Mouse (Mus musculus) heart, embryonic 14.5 days (tissue): Measurements from ENCODE around the gene Adamts2. TPM values are rescaled to one million over a fixed set of nuclear protein-coding genes. Genes with fewer than 3 reads are reported as not detected.

ENCODE experiments used
- ATAC-seq: fragments of 200-750 bp; cut with Nextera tagmentation; 2 replicates; pipeline ENCODE4 v1.8.0; 2017; ENCODE audit warnings: low read depth, moderate TSS enrichment; ENCODE audit not compliant: insufficient number of reproducible peaks, insufficient read depth, low FRiP score
- H3K27ac ChIP-seq, 2 experiments: fragments of 200-500 bp in 1 of 2; fragments of 300-500 bp in 1 of 2; sonication (generic) in 1 of 2; replicated peaks in 1 of 2; 2 replicates each; pipeline ENCODE4 v1.5.1; 2012 to 2014; ENCODE audit warnings: low read depth in 2 of 2, low read length in 2 of 2, control low read depth in 1 of 2, mild to moderate bottlenecking in 1 of 2, mixed read lengths in 1 of 2; ENCODE audit not compliant: control insufficient read depth in 1 of 2, insufficient read depth in 1 of 2
- H3K27me3 ChIP-seq: fragments of 300-500 bp; sonication (generic); 2 replicates; pipeline ENCODE4 v1.6.1; 2014; ENCODE audit warnings: mild to moderate bottlenecking, low read length, control low read depth; ENCODE audit not compliant: control insufficient read depth, insufficient read depth
- H3K36me3 ChIP-seq: fragments of 300-500 bp; sonication (generic); 2 replicates; pipeline ENCODE4 v1.6.1; 2014; ENCODE audit warnings: mild to moderate bottlenecking, control low read depth, low read length, mixed read lengths; ENCODE audit not compliant: control insufficient read depth, insufficient read depth
- H3K4me1 ChIP-seq, 2 experiments: fragments of 200-500 bp in 1 of 2; fragments of 300-500 bp in 1 of 2; sonication (generic) in 1 of 2; 2 replicates each; pipeline ENCODE4 v1.6.1; 2012 to 2014; ENCODE audit warnings: low read length in 2 of 2, control low read depth in 1 of 2, mixed read lengths in 1 of 2; ENCODE audit not compliant: control insufficient read depth in 2 of 2, insufficient read depth in 2 of 2
- H3K4me2 ChIP-seq: fragments of 300-500 bp; sonication (generic); 2 replicates; pipeline ENCODE4 v1.6.1; 2014; ENCODE audit warnings: mild to moderate bottlenecking, low read length
- H3K4me3 ChIP-seq, 2 experiments: fragments of 200-500 bp in 1 of 2; fragments of 300-500 bp in 1 of 2; sonication (generic) in 1 of 2; 2 replicates each; pipeline ENCODE4 v1.5.1; 2012 to 2014; ENCODE audit warnings: low read length in 2 of 2, mild to moderate bottlenecking in 2 of 2, control low read depth in 1 of 2, low read depth in 1 of 2, moderate library complexity in 1 of 2; ENCODE audit not compliant: control insufficient read depth in 1 of 2, insufficient read depth in 1 of 2
- H3K9ac ChIP-seq: fragments of 300-500 bp; sonication (generic); 2 replicates; pipeline ENCODE4 v1.6.1; 2014; ENCODE audit warnings: mild to moderate bottlenecking, low read length
- H3K9me3 ChIP-seq: fragments of 300-500 bp; sonication (generic); 2 replicates; pipeline ENCODE4 v1.6.1; 2016; ENCODE audit warnings: low read length, control low read depth; ENCODE audit not compliant: control insufficient read depth
- WGBS: fragments of 180-500 bp; shearing (Covaris S2); extraction: QIAGEN DNeasy Blood & Tissue Kit; methylation state at CpG from one replicate; pipeline ENCODE4 v1.1.7; 2014; 5-methylcytosine and 5-hydroxymethylcytosine counted together
- polyA plus RNA-seq: library from polyadenylated mRNA; unstranded; fragments of >200 nt; fragmentation: Nextera tagmentation; extraction: Ambion mirVana; gene quantifications from 2 replicates; pipeline ENCODE4 v1.2.1, GENCODE M21; 2014

The Adamts2 gene
- polyA plus RNA-seq, 1 experiment from 2014 or later, result 8.0 TPM

DNA sequence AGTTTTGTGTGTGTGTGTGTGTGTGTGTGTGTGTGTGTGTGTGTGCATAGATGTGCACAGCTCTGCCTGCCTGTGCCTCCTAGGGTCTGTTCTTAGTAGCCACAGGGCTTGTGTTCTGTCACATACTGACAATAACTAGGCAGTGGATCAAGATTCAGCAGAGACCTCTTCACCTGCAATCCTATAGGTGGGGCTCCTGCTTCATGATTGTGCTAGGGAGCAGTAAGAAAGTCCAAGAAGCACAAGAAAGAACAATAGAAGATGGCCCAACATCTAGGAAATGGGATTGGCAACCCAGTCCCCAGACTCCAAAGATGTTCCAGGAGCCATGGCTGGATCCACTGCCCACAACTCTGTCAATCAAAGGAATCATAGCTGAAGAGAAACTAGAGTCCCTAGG, 197.0 kb downstream of the Adamts2 start:
- Histone ChIP-seq H3K9ac (no peak overlapping the region), H3K9me3 (no peaks in the 10 kb centered on the region)
- no peak for ATAC-seq

GRCm38 (mm10) chr11:50814233-50814632, 212.3 kb downstream of the Adamts2 start:
- H3K4me2 ChIP-seq, result no peak overlapping the region
- WGBS, result 93% methylated on average over 4 of the region's 4 CpGs
- no peak overlapping the region for H3K9ac ChIP-seq
- H3K27me3 ChIP-seq, result no peaks in the 10 kb centered on the region
- peaks cover 53% of the 10 kb centered on the region for H3K9me3 ChIP-seq
- H3K36me3 ChIP-seq, result peaks cover 74% of the 10 kb centered on the region
- no peaks in the 10 kb centered on the region for H3K4me1 ChIP-seq
- no peak overlapping the region for H3K27ac ChIP-seq
- ATAC-seq, result no peak
- H3K4me3 ChIP-seq, result no peak overlapping the region

More for the DNA sequence above, 197.0 kb downstream of the Adamts2 start:
- Histone ChIP-seq H3K36me3 (no peaks in the 10 kb centered on the region), H3K4me3 (no peak overlapping the region), H3K4me2 (no peak overlapping the region), H3K27me3 (no peaks in the 10 kb centered on the region), H3K27ac (no peak overlapping the region), H3K4me1 (no peaks in the 10 kb centered on the region)

GRCm38 (mm10) chr11:50826214-50826613, 224.3 kb downstream of the Adamts2 start:
- no peaks in the 10 kb centered on the region for H3K27me3 ChIP-seq
- H3K9ac ChIP-seq, result peak overlapping the region; percentile 87; the same call in 1 of the 2 replicates
- peaks cover 44% of the 10 kb centered on the region for H3K36me3 ChIP-seq
- H3K9me3 ChIP-seq, result no peaks in the 10 kb centered on the region
- peaks cover 0 to 5% of the 10 kb centered on the region in 2 experiments; a peak in 1 of 4 replicates for H3K4me1 ChIP-seq
- peak overlapping the region; percentile 75 for H3K4me2 ChIP-seq
- WGBS, result 68% methylated on average over 2 of the region's 2 CpGs
- H3K27ac ChIP-seq, result no peak overlapping the region
- peak overlapping the region in 1 of 2 experiments; percentile 81; a peak in 3 of 4 replicates for H3K4me3 ChIP-seq
- no peak for ATAC-seq

DNA sequence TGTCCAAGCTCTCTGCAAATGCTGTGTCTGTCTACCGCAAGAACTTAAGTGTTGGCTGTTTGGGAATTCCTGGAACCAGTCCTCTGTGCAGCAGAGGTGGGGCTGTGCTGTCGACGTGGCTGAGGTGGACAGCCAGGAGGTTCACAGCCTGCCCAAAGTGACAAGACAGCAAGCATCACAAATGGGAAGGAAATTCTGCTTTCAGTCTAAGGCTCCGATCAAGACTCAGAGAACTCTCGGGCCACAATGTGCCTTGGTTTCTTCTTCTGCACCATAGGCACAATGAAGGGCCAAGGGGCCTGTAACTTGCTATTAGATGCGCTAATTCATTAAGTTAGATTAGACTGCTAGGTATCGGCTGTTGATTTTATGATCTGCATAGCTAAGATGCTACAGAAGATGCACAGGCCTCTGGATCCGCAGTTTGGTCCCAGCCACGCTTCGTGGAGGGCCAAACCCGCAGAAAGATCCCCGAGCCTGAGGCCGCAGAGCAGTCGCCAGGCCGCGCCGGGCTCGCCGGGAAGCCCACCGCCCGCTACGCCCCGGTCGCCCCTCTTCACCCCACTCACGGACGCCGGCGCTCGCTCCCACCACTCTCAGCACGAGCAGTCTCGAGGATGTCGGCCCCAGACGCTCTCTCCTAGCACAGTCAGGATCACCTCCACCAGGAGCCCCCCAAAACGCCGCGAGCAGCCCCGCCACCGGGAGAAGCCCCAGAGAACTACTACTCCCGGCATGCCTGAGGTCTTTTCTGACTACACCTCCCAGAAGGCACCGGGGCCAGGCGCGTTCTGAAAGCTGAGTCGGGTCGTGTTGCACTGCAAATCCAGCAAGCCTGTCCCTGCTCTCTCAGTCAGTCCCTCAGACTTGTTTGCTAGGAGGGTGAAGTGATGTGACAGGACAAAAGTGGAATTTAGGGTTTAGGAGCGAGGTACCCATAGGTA, 225.4 kb downstream of the Adamts2 start, which contains the start of gene Zfp354c:
Zfp354c (minus strand) TSS at position 715 of the 944 bp plus-strand sequence.
- H3K27me3 ChIP-seq, result no peaks in the 10 kb centered on the region
- H3K4me2 ChIP-seq, result peak within 1 kb of the TSS; percentile 75
- ATAC-seq, result peak; percentile 83
- peaks cover 34% of the 10 kb centered on the region for H3K36me3 ChIP-seq
- H3K27ac ChIP-seq, result peak within 1 kb of the TSS in 1 of 2 experiments; percentile 25; a peak in 1 of 4 replicates
- peaks cover 2% of the 10 kb centered on the region; the same call in 1 of the 2 replicates for H3K9me3 ChIP-seq
- H3K4me3 ChIP-seq, result peak within 1 kb of the TSS; percentile 79 to 81
- 1% methylated on average over 45 of the region's 45 CpGs for WGBS
- H3K9ac ChIP-seq, result peak within 1 kb of the TSS; percentile 87
- peaks cover 0 to 5% of the 10 kb centered on the region in 2 experiments; a peak in 1 of 4 replicates for H3K4me1 ChIP-seq

GRCm38 (mm10) chr11:50835727-50836126, 233.8 kb downstream of the Adamts2 start:
- Histone ChIP-seq H3K4me1 (peaks cover under 1% of the 10 kb centered on the region in 2 experiments; a peak in 1 of 4 replicates), H3K27me3 (no peaks in the 10 kb centered on the region), H3K9ac (no peak overlapping the region), H3K27ac (no peak overlapping the region), H3K4me2 (no peak overlapping the region), H3K4me3 (no peak overlapping the region), H3K9me3 (peaks cover 14% of the 10 kb centered on the region), H3K36me3 (no peaks in the 10 kb centered on the region)
- 79% methylated on average over 4 of the region's 4 CpGs for WGBS
- no peak for ATAC-seq

DNA sequence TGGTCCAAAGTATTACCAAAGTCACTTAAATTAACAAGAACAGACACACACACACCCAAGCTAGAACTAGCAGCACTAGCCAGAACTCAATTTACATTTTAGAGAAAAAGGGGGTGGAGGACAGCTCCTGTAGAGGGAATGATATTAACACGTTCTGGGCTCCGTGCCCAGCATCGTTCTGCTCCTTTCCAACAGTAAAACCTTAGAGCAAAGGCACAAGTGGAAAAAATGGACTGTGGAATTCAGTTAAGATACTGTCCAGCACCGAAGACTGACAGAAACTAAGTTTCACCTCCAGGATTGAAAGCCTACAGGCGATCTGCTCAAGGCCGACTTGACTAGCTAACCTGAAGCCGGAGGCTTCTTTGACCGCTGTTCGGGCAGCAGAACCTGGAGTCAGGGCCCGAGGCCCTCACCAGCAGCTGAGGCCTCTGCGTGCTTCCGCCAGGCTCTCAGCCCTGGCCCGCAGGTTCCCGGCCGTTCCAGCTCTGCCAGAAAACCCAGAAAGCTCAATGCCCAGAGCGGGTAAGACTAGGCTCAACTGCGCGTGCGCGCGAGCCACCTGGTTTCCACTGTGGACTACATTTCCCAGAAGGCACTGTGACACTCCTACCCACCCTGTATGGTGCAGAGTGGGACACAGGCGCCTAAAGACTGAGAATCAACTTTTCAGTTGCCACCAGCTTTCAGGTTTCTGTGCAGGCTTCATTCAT, 239.3 kb downstream of the Adamts2 start, which contains the start of gene Zfp879:
Zfp879 (minus strand) TSS at position 530 of the 713 bp plus-strand sequence.
- 16% methylated on average over 22 of the region's 22 CpGs for WGBS
- H3K27ac ChIP-seq, result peak within 1 kb of the TSS; percentile 85 to 87
- H3K4me2 ChIP-seq, result peak within 1 kb of the TSS; percentile 73
- ATAC-seq, result peak; percentile 91
- H3K9me3 ChIP-seq, result no peaks in the 10 kb centered on the region
- peak within 1 kb of the TSS; percentile 44 to 56 for H3K4me3 ChIP-seq
- H3K36me3 ChIP-seq, result no peaks in the 10 kb centered on the region
- H3K4me1 ChIP-seq, result peaks cover 2 to 7% of the 10 kb centered on the region in 2 experiments; a peak in 1 of 4 replicates
- peak within 1 kb of the TSS; percentile 73 for H3K9ac ChIP-seq
- no peaks in the 10 kb centered on the region for H3K27me3 ChIP-seq

GRCm38 (mm10) chr11:50845951-50846350, 244.1 kb downstream of the Adamts2 start:
- Histone ChIP-seq H3K9ac (no peak overlapping the region), H3K36me3 (no peaks in the 10 kb centered on the region), H3K27ac (no peak overlapping the region), H3K9me3 (peaks cover 7% of the 10 kb centered on the region), H3K4me3 (no peak overlapping the region), H3K4me2 (no peak overlapping the region), H3K4me1 (peaks cover 0 to 18% of the 10 kb centered on the region in 2 experiments; a peak in 3 of 4 replicates), H3K27me3 (peaks cover 36% of the 10 kb centered on the region)
- WGBS, result 82% methylated on average over 3 of the region's 3 CpGs
- no peak for ATAC-seq
